Comparison of ENCODE assay signal across 8 mouse cellular contexts in genomic region chr12:86077736-86078135, GRCm38 (mm10). TPM values are rescaled to one million over a fixed set of nuclear protein-coding genes. Genes with fewer than 3 reads are reported as not detected.
A peak's percentile ranks its signal among the peaks of the same experiment; 100 is the strongest.
DNase-seq lines count a peak whose midpoint lies in the region; ATAC-seq and TF ChIP-seq lines count a peak whose summit lies in the region.

No protein-coding gene starts in this region.

- H3K9ac ChIP-seq in limb, embryonic 11.5 days (ENCODE audit: low read length), result peak overlapping the region; percentile 61

- peak overlapping the region; percentile 85 for H3K4me2 ChIP-seq in limb, embryonic 11.5 days (ENCODE audit: low read depth, severe bottlenecking)

- H3K4me1 ChIP-seq in embryonic fibroblast, embryonic 13.5 days (ENCODE audit: control insufficient read depth, insufficient read depth, low read length), result peaks cover 5% of the 10 kb centered on the region; the same call in 1 of the 2 replicates
- H3K4me1 ChIP-seq in limb, embryonic 11.5 days (ENCODE audit: control insufficient read depth, insufficient read depth, low read length), result peaks cover 25% of the 10 kb centered on the region
- H3K4me1 ChIP-seq in olfactory bulb, adult 2 months (ENCODE audit: control insufficient read depth, insufficient read depth, low read length), result peaks cover 23% of the 10 kb centered on the region

- TF ChIP-seq POLR2A in embryonic fibroblast, embryonic 13.5 days (IDR thresholded peaks at IDR 0.05; ENCODE audit: low read depth, low read length), result peak; percentile 49
- no peak for TF ChIP-seq POLR2A in olfactory bulb, adult 2 months (IDR thresholded peaks at IDR 0.05; ENCODE audit: insufficient read depth, low read depth, low read length)

- 21% methylated on average over 11 of the region's 11 CpGs for WGBS in limb, embryonic 11.5 days
- WGBS in olfactory bulb, adult 2 months, result 25% methylated on average over 11 of the region's 11 CpGs

- intact Hi-C loops in gastrocnemius, adult 2 months (cut with DNase I), result loop anchor here (2.0 to 5.0 kb wide), 2 partner anchors 123 to 210 kb away; no protein-coding TSS in a partner anchor

- no peak for ATAC-seq in limb, embryonic 11.5 days (ENCODE audit: insufficient number of reproducible peaks, low FRiP score, low TSS enrichment, low read depth)

- no peaks in the 10 kb centered on the region for H3K36me3 ChIP-seq in limb, embryonic 11.5 days (ENCODE audit: control insufficient read depth, insufficient read depth, low read length)

- H3K27me3 ChIP-seq in limb, embryonic 11.5 days (ENCODE audit: control insufficient read depth, insufficient read depth, low read length), result no peaks in the 10 kb centered on the region

- DNase-seq in gastrocnemius, adult 2 months, result peak; percentile 64
- DNase-seq in gastrocnemius, adult 8-10 months (ENCODE audit: low spot score in 2 of 2), result no peak
- peak; percentile 49 for DNase-seq in 3T3-L1 (ENCODE audit: low read depth, low spot score)
- DNase-seq in limb, embryonic 11.5 days (ENCODE audit: low spot score), result peak; percentile 50
- no peak for DNase-seq in frontal cortex, postnatal 10 days (ENCODE audit: low spot score in 2 of 2)
- no peak for DNase-seq in left cerebral cortex, adult 18-20 months (ENCODE audit: low spot score in 2 of 2)

- TF ChIP-seq CTCF in gastrocnemius, adult 2 months (IDR thresholded peaks at IDR 0.05), result no peak
- no peak for TF ChIP-seq CTCF in embryonic fibroblast, embryonic 13.5 days (IDR thresholded peaks at IDR 0.05; ENCODE audit: borderline replicate concordance, insufficient read depth, low read length)
- TF ChIP-seq CTCF in olfactory bulb, adult 2 months (IDR thresholded peaks at IDR 0.05; ENCODE audit: insufficient read depth, low read depth, low read length), result no peak

- H3K4me3 ChIP-seq in gastrocnemius, adult 2 months, result peak overlapping the region; percentile 83
- peak overlapping the region; percentile 90 for H3K4me3 ChIP-seq in embryonic fibroblast, embryonic 13.5 days (ENCODE audit: insufficient read depth, low read length)
- H3K4me3 ChIP-seq in limb, embryonic 11.5 days (ENCODE audit: low read depth, low read length), result peak overlapping the region; percentile 55
- H3K4me3 ChIP-seq in olfactory bulb, adult 2 months (ENCODE audit: insufficient read depth, low read depth, low read length), result peak overlapping the region; percentile 80

- H3K9me3 ChIP-seq in limb, embryonic 11.5 days (ENCODE audit: control insufficient read depth, low read length), result no peaks in the 10 kb centered on the region

- peak overlapping the region; percentile 100 for H3K27ac ChIP-seq in gastrocnemius, adult 2 months
- H3K27ac ChIP-seq in embryonic fibroblast, embryonic 13.5 days (ENCODE audit: insufficient read depth, low read length), result peak overlapping the region; percentile 81
- H3K27ac ChIP-seq in limb, embryonic 11.5 days (replicated peaks; ENCODE audit: low read depth, low read length), result no peak overlapping the region; the same call in 1 of the 2 replicates
- peak overlapping the region; percentile 87 for H3K27ac ChIP-seq in olfactory bulb, adult 2 months (ENCODE audit: insufficient read depth, low read depth, low read length)

RNA-seq across cellular contexts. Expression of gene Tgfb3, which starts 1.1 kb away (rescaled TPM):
- total RNA-seq in gastrocnemius, adult 2 months (2021), result 10 to 100 TPM; 32.2 to 48.0 TPM
- total RNA-seq in gastrocnemius, adult 8-10 months (2022), result 10 to 100 TPM; 44.0 to 58.3 (median 47.6) TPM
- polyA plus RNA-seq in embryonic fibroblast, embryonic 13.5 days (2011; ENCODE audit: insufficient read length, low read depth, missing spikeins), result 239 and 264 TPM in 2 replicates
- 20.3 and 20.8 TPM in 2 replicates for polyA plus RNA-seq in limb, embryonic 11.5 days (2014; fragmentation: Nextera tagmentation; extraction: Ambion mirVana)
- polyA plus RNA-seq in olfactory bulb, adult 2 months (2012; ENCODE audit: insufficient read depth, insufficient read length, low replicate concordance, missing spikeins), result not detected in 2 replicates
- total RNA-seq in left cerebral cortex, adult 18-20 months (2021), result 10 to 100 TPM; 16.4 to 17.9 TPM

RNA-seq across cellular contexts. Expression of gene Ift43, which starts 4.6 kb away (rescaled TPM):
- total RNA-seq in gastrocnemius, adult 2 months (2021), result 10 to 100 TPM in 1 of 2 experiments, 1 to 10 TPM in 1; 8.4 to 13.6 TPM
- total RNA-seq in gastrocnemius, adult 8-10 months (2022), result 10 to 100 TPM; 10.5 to 13.4 (median 11.8) TPM
- polyA plus RNA-seq in embryonic fibroblast, embryonic 13.5 days (2011; ENCODE audit: insufficient read length, low read depth, missing spikeins), result 44.2 and 52.6 TPM in 2 replicates
- polyA plus RNA-seq in limb, embryonic 11.5 days (2014; fragmentation: Nextera tagmentation; extraction: Ambion mirVana), result 72.4 and 81.3 TPM in 2 replicates
- polyA plus RNA-seq in olfactory bulb, adult 2 months (2012; ENCODE audit: insufficient read depth, insufficient read length, low replicate concordance, missing spikeins), result not detected in 2 replicates
- total RNA-seq in left cerebral cortex, adult 18-20 months (2021), result 10 to 100 TPM; 16.1 to 16.4 TPM

Comparison
In these comparisons a context has a peak if more than half of its experiments do, and no peak if none do; other contexts are left out.
1. DNase-seq: peak in gastrocnemius, adult 2 months (single experiment), 3T3-L1 (single experiment) and limb, embryonic 11.5 days (single experiment); none in gastrocnemius, adult 8-10 months (0 of 2), frontal cortex, postnatal 10 days (0 of 2) and left cerebral cortex, adult 18-20 months (0 of 2).
2. Peak in every context shown above with its lines, with median percentiles within 50 percentile points of each other: H3K4me3 ChIP-seq.